Mouse (Mus musculus) gastrocnemius, postnatal 25 days (tissue): ENCODE results near the gene Acta1. TPM values are rescaled to one million over a fixed set of nuclear protein-coding genes. Genes with fewer than 3 reads are reported as not detected.

Experiments used
- DNase-seq: peaks from one replicate; pipeline ENCODE4 v3.0.0; 2022
- total RNA-seq, 2 experiments: library from RNA; stranded (reverse); gene quantifications; 1 replicate in 1 of 2; 2 replicates in 1 of 2; pipeline ENCODE4 v1.2.3; 2021

Gene Acta1
- total RNA-seq, 2 experiments from 2014 or later, result 60,490 to 60,709 TPM

DNA sequence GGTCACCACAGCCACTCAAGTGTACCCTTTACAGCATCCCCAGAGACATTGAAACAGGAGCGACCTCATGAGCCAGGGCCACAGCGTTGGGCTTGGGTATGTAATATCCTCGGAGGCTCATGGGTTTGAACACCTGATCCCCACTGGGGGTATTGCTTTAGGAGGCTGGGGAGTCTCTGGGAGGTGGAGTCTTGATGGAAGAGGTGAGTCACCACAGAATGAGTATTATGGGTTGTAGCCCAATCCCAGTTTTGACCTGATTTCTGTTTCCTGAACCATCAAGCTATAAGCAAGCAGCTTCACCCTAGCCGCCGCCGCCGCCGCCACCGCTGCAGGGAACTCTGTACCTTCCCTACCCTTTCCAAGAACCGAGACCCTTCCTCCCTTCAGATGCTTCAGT lies 48.6 kb downstream of the Acta1 start:
- DNase-seq, result no peak

DNA sequence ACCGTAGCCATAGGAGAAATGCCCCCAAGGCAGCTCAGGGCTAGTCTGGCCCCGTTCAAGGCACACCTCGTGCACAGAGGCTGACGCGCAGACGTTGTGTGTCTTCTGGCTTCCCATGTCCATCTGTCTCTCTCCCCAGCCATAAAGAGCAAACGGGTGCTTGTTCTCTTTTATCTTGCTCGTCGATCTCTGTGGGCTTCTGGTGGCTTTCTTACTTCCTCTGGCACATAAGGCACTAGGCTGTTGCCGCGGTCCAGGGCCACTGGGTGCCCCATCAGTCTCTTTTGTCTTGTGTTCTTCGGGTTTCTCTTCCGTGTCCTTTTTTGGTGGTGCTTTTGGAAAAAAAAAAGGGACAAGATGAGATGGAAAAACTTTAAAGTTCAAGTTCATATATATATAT lies 49.4 kb downstream of the Acta1 start:
- DNase-seq, result no peak

DNA sequence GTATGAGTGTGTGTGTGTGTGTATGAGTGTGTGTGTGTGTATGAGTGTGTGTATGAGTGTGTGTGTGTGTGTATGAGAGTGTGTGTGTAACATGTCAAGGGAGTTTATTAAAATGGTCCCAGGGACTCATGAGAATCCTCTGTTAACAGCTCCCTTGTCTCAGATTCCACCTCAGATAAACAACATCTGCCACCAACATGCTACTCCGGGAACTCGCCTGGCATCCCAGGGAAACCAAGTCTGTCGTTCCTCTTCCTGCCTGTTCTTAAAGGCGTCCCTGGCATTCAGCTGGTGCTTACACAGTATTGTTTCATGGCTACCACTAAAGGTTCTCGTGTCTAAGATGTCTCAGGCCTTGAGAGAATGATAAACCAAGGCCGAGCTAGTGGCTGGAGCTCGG lies 50.2 kb downstream of the Acta1 start:
- no peak for DNase-seq

DNA sequence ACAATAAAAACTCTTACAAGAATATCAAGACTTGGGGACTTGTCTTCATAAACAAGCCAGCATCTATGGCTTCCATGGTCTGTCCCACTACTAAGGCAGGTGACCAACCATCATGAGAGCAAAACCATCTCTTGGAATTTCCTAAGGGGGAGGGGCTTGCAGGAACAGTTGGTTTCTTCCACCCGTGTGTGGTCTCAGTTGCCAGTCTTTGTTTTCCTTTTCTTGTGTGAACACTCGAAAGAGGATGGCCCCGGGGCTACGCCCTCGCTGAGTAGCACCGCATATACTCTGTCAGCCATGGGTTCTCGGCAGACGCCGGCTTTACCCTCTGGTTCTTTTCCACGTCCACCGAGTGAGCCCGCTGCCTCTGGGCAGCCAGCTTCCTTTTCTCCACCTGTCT lies 52.5 kb downstream of the Acta1 start:
- DNase-seq, result no peak

Other genes starting within 250 kb of the Acta1 start
- gene Rhou, start 240.8 kb downstream of the Acta1 start, total RNA-seq, result 10 to 100 TPM in 1 of 2 experiments, 1 to 10 TPM in 1; 8.5 to 14.6 TPM
- 10 to 100 TPM; 10.2 to 11.3 TPM for gene Rab4a, start 88.8 kb downstream of the Acta1 start, total RNA-seq
- gene Ccsap, start 34.5 kb downstream of the Acta1 start, total RNA-seq, result under 1 TPM; 0.36 to 0.62 TPM
- 1 to 10 TPM; 7.3 to 8.7 TPM for gene Nup133, start 54.5 kb upstream of the Acta1 start, total RNA-seq
- 10 to 100 TPM; 13.5 to 14.4 TPM for gene Abcb10, start 88.4 kb upstream of the Acta1 start, total RNA-seq
- gene Taf5l, start 126.6 kb upstream of the Acta1 start, total RNA-seq, result 10 to 100 TPM; 10.5 to 11.0 TPM
- gene Urb2, start 126.8 kb upstream of the Acta1 start, total RNA-seq, result 1 to 10 TPM; 5.2 to 7.0 TPM